Mouse (Mus musculus) A20 (cell line): Measurements from ENCODE around the gene Dok4.
"Not testable (repeated sequence)": the region's sequence is repeated elsewhere in the genome, so short reads cannot be mapped to it uniquely, and the experiment has no call there.

Experiments
- DNase-seq: peaks from one replicate; pipeline ENCODE4 v3.0.0-alpha.2; 2011; ENCODE audit warnings: low read depth, low spot score

Dok4 gene

GRCm38 (mm10) chr8:94841183-94841582 is 34.9 kb downstream of the Dok4 start:
- peak; percentile 11 for DNase-seq

- no peak for DNase-seq
Measured at GRCm38 (mm10) chr8:94838600-94838999, 37.5 kb downstream of the Dok4 start.

GRCm38 (mm10) chr8:94837662-94838574 is 38.2 kb downstream of the Dok4 start, which contains the start of the genes Coq9 and Ciapin1:
Coq9 (plus strand) TSS chr8:94838321.
Ciapin1 (minus strand) TSS chr8:94838358.
- DNase-seq: peak; percentile 96

GRCm38 (mm10) chr8:94836456-94837240 is 39.5 kb downstream of the Dok4 start:
- DNase-seq: no peak

GRCm38 (mm10) chr8:94835751-94836150 is 40.4 kb downstream of the Dok4 start:
- DNase-seq: not testable (repeated sequence)

GRCm38 (mm10) chr8:94833901-94834405 is 42.2 kb downstream of the Dok4 start:
- DNase-seq: not testable (repeated sequence)

GRCm38 (mm10) chr8:94828284-94828683 is 47.8 kb downstream of the Dok4 start:
- DNase-seq: no peak

GRCm38 (mm10) chr8:94826210-94826609 is 49.9 kb downstream of the Dok4 start:
- no peak for DNase-seq

- DNase-seq: no peak
Measured at GRCm38 (mm10) chr8:94825170-94825569, 51.0 kb downstream of the Dok4 start.

GRCm38 (mm10) chr8:94822637-94823560 is 53.2 kb downstream of the Dok4 start:
- peak; percentile 46 for DNase-seq

GRCm38 (mm10) chr8:94821381-94821780 is 54.7 kb downstream of the Dok4 start:
- DNase-seq: no peak

- DNase-seq: no peak
Measured at GRCm38 (mm10) chr8:94820553-94820952, 55.6 kb downstream of the Dok4 start.

GRCm38 (mm10) chr8:94819671-94820179 is 56.4 kb downstream of the Dok4 start:
- DNase-seq: no peak

GRCm38 (mm10) chr8:94817933-94818332 is 58.2 kb downstream of the Dok4 start:
- DNase-seq: no peak

GRCm38 (mm10) chr8:94814556-94814955 is 61.6 kb downstream of the Dok4 start:
- peak; percentile 41 for DNase-seq
